Mouse (Mus musculus): ENCODE results near the gene Bnc1.

GRCm38 (mm10) chr7:81995975-81996374, 3.9 kb upstream of the Bnc1 start:
- no peak for TF ChIP-seq POLR2A (IDR thresholded peaks at IDR 0.05; ENCODE audit: insufficient read depth, low read length)
- TF ChIP-seq EP300 (IDR thresholded peaks at IDR 0.05; ENCODE audit: insufficient read depth, low read depth, low read length): no peak
- TF ChIP-seq CTCF (IDR thresholded peaks at IDR 0.05; ENCODE audit: low read depth, low read length): no peak
